Mouse (Mus musculus) hindbrain, embryonic 14.5 days (tissue): ENCODE measurements at regions not wholly inside any gene's neighbourhood (a gene's known extent, or its start where the extent isn't known, plus 50 kb on each side); places are given as distances from the start of the nearest gene placed in this dataset.
"Not testable (repeated sequence)": the region's sequence is repeated elsewhere in the genome, so short reads cannot be mapped to it uniquely, and the experiment has no call there.

Source experiments
- ATAC-seq: fragments of 200-750 bp; cut with Nextera tagmentation; 2 replicates; pipeline ENCODE4 v1.8.0; 2017; ENCODE audit warnings: moderate number of reproducible peaks, mild to moderate bottlenecking, moderate TSS enrichment, moderate library complexity; ENCODE audit not compliant: low FRiP score
- DNase-seq: peaks from one replicate; pipeline ENCODE4 v3.0.0-alpha.2; 2015; ENCODE audit warnings: low spot score
- H3K27ac ChIP-seq: fragments of 300-500 bp; sonication (generic); 2 replicates; pipeline ENCODE4 v1.5.1; 2014; ENCODE audit warnings: mild to moderate bottlenecking, moderate library complexity
- H3K27me3 ChIP-seq: fragments of 300-500 bp; sonication (generic); 2 replicates; pipeline ENCODE4 v1.6.1; 2014; ENCODE audit warnings: mild to moderate bottlenecking, low read length, mixed read lengths; ENCODE audit not compliant: control insufficient read depth, insufficient read depth
- H3K36me3 ChIP-seq: fragments of 300-500 bp; sonication (generic); replicated peaks from 2 replicates; pipeline ENCODE4 v1.6.1; 2014; ENCODE audit not compliant: control insufficient read depth, insufficient read depth
- H3K4me1 ChIP-seq: fragments of 300-500 bp; sonication (generic); replicated peaks from 2 replicates; pipeline ENCODE4 v1.6.1; 2014; ENCODE audit warnings: antibody characterized with exemption, low read length, mixed read lengths; ENCODE audit not compliant: control insufficient read depth, insufficient read depth
- H3K4me2 ChIP-seq: fragments of 300-500 bp; sonication (generic); replicated peaks from 2 replicates; pipeline ENCODE4 v1.6.1; 2014; ENCODE audit warnings: mild to moderate bottlenecking, moderate library complexity
- H3K4me3 ChIP-seq: fragments of 300-500 bp; sonication (generic); replicated peaks from 2 replicates; pipeline ENCODE4 v1.5.1; 2014; ENCODE audit warnings: mild to moderate bottlenecking, low read length
- H3K9ac ChIP-seq: fragments of 300-500 bp; sonication (generic); 2 replicates; pipeline ENCODE4 v1.6.1; 2014
- H3K9me3 ChIP-seq: fragments of 300-500 bp; sonication (generic); 2 replicates; pipeline ENCODE4 v1.6.1; 2016; ENCODE audit warnings: low read length; ENCODE audit not compliant: control insufficient read depth
- WGBS: fragments of 180-500 bp; shearing (Covaris S2); extraction: QIAGEN DNeasy Blood & Tissue Kit; methylation state at CpG from one replicate; pipeline ENCODE4 v1.1.7; 2014; 5-methylcytosine and 5-hydroxymethylcytosine counted together

- 77% methylated on average over 3 of the region's 3 CpGs for WGBS
- DNase-seq = no peak
- Histone ChIP-seq H3K4me3 (no peak overlapping the region), H3K4me1 (no peaks in the 10 kb centered on the region), H3K36me3 (no peaks in the 10 kb centered on the region), H3K27me3 (no peaks in the 10 kb centered on the region), H3K9me3 (no peaks in the 10 kb centered on the region), H3K9ac (no peak overlapping the region), H3K27ac (no peak overlapping the region), H3K4me2 (no peak overlapping the region)
- ATAC-seq = no peak
Observed at GRCm38 (mm10) chr8:39344731-39345130, 1330.1 kb upstream of the Adam24 start.

DNA sequence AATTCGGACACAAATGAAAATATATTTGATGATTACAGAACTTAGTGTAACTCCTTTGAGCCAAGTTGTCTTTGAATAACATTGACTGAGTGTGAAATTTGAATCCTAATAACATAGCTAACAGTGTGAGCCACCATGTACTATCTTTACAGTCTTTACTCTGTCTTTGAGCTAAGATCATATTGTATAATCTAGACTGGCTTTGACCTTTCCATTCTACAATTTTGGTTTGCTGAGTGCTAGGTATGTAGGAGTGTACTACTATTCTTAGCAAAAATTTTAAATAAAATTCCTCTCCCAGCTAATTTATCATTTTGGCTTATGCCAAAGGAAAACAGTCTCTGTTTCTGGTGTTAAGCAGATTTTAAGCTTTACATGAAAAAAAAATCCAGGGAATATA is 1328.4 kb upstream of the Adam24 start:
- Histone ChIP-seq H3K27me3 (no peaks in the 10 kb centered on the region), H3K4me2 (no peak overlapping the region), H3K27ac (no peak overlapping the region), H3K9ac (no peak overlapping the region), H3K4me1 (no peaks in the 10 kb centered on the region), H3K36me3 (no peaks in the 10 kb centered on the region), H3K9me3 (no peaks in the 10 kb centered on the region), H3K4me3 (no peak overlapping the region)
- ATAC-seq (no peak), DNase-seq (no peak)
- 91% methylated on average over 1 of the region's 1 CpGs for WGBS

GRCm38 (mm10) chr8:39348956-39349355 is 1325.9 kb upstream of the Adam24 start:
- no peak overlapping the region for H3K4me3 ChIP-seq
- no peak overlapping the region for H3K4me2 ChIP-seq
- H3K27ac ChIP-seq = no peak overlapping the region
- H3K4me1 ChIP-seq = no peaks in the 10 kb centered on the region
- ATAC-seq (no peak), DNase-seq (no peak)
- WGBS = 87% methylated on average over 3 of the region's 3 CpGs
- no peaks in the 10 kb centered on the region for H3K9me3 ChIP-seq
- H3K27me3 ChIP-seq = no peaks in the 10 kb centered on the region
- no peaks in the 10 kb centered on the region for H3K36me3 ChIP-seq
- no peak overlapping the region for H3K9ac ChIP-seq

GRCm38 (mm10) chr8:39355412-39355811 is 1319.5 kb upstream of the Adam24 start:
- WGBS = 89% methylated on average over 3 of the region's 3 CpGs
- DNase-seq (no peak), ATAC-seq (no peak)
- no peaks in the 10 kb centered on the region for H3K36me3 ChIP-seq
- H3K9ac ChIP-seq = no peak overlapping the region
- no peak overlapping the region for H3K4me3 ChIP-seq
- H3K9me3 ChIP-seq = no peaks in the 10 kb centered on the region
- no peak overlapping the region for H3K27ac ChIP-seq
- no peak overlapping the region for H3K4me2 ChIP-seq
- H3K4me1 ChIP-seq = no peaks in the 10 kb centered on the region
- no peaks in the 10 kb centered on the region for H3K27me3 ChIP-seq

- Histone ChIP-seq H3K27me3 (no peaks in the 10 kb centered on the region), H3K4me1 (no peaks in the 10 kb centered on the region), H3K9me3 (no peaks in the 10 kb centered on the region), H3K27ac (no peak overlapping the region), H3K4me3 (no peak overlapping the region), H3K36me3 (no peaks in the 10 kb centered on the region), H3K9ac (no peak overlapping the region), H3K4me2 (no peak overlapping the region)
- ATAC-seq (no peak), DNase-seq (no peak)
- 97% methylated on average over 1 of the region's 1 CpGs for WGBS
Observed at GRCm38 (mm10) chr8:39357111-39357510, 1317.8 kb upstream of the Adam24 start.

DNA sequence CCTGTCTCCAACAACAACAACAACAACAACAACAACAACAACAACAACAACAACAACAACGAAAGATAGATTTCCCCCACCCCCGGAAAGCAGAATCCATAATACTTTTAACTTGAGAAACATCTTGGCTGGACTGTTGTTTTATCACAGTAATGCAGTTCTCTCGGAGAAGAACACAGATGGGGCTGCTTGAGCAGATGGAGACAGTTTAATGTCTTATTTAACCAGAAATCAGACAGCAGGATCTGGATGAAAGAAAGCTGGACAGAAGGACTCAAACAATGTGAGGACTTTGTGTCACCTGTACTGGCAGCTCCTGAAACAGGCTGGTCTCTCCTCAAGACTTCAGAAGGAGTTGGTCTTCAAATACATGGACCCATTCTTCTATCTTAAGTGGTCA is 1317.0 kb upstream of the Adam24 start:
- no peak overlapping the region for H3K27ac ChIP-seq
- no peaks in the 10 kb centered on the region for H3K4me1 ChIP-seq
- 93% methylated on average over 3 of the region's 3 CpGs for WGBS
- no peak overlapping the region for H3K9ac ChIP-seq
- DNase-seq = no peak
- no peaks in the 10 kb centered on the region for H3K36me3 ChIP-seq
- no peak overlapping the region for H3K4me3 ChIP-seq
- H3K4me2 ChIP-seq = no peak overlapping the region
- no peaks in the 10 kb centered on the region for H3K27me3 ChIP-seq
- no peaks in the 10 kb centered on the region for H3K9me3 ChIP-seq
- no peak for ATAC-seq

DNA sequence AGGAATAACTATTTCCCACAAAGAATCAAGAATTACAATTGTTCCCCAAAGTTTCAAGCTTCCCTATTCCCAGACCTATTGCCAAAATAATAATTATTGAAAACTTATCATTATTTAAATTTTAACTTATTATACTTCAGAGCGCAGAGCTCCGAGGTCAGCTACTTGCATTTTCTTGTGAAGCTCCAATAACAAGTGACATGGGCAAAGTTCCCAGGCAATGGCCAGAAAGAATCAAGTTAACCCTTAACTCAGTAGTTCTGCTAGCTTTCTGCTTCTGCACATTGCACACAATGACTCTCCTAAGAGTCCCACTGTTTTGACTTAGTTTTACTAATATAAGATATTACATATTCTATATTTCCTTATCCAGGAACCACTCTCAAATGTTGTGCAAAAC is 1308.5 kb upstream of the Adam24 start:
- H3K4me2 ChIP-seq, ATAC-seq, H3K9me3 ChIP-seq, DNase-seq, H3K9ac ChIP-seq, H3K36me3 ChIP-seq, H3K4me1 ChIP-seq, H3K4me3 ChIP-seq, H3K27me3 ChIP-seq, H3K27ac ChIP-seq: not testable (repeated sequence)
- 78% methylated on average over 2 of the region's 2 CpGs for WGBS
